Mouse (Mus musculus): ENCODE results near the gene Hspbp1. TPM values are rescaled to one million over a fixed set of nuclear protein-coding genes. Genes with fewer than 3 reads are reported as not detected.

Gene Hspbp1
- total RNA-seq (2021), result 10 to 100 TPM; 85.2 to 87.6 TPM

GRCm38 (mm10) chr7:4684632-4685417, at the start of gene Hspbp1:
Gene Hspbp1 (minus strand): TSS chr7:4685068.
- DNase-seq, result peak; percentile 91 to 92

GRCm38 (mm10) chr7:4732968-4733392, 48.1 kb upstream of the Hspbp1 start:
- DNase-seq, result no peak

DNA sequence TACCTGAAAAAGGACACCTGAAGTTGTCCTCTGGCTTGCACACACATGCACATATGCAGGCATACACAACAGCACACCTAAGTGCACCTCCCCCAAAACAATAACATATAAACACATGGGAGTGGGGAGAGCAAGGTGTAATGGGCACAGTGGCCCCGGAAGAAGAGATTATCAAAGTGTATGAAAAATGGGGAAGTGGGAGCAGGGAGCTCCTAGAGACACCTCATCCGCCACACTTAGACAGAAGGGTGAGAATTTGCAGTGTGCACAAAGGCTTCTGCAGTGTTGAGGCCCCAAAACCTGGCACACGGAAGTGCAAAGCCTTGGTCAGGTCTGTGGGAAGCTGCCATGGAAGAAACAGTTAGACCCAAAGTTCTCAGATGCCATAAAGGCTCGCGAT, 46.2 kb upstream of the Hspbp1 start:
- DNase-seq, result no peak

DNA sequence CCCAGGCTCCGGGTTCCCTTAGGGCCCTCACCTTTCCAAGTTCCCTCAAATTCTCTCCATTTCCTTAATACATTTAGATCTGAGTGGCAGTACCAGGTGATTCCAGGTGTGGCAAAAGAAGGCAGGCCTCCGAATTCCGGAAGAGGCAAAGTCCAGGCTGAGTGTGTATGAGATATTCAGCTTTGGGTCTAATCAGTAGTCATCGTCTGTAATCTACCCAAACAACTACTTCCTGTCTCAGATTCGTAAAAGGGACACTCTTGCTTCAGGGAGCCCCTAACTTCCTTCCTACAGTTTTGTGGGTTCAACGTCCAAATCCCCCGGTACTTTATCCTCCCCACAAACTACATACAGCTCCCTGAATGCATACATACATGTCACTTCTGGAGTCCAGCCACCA, 40.3 kb upstream of the Hspbp1 start, which contains the start of gene Tmem150b:
Gene Tmem150b (minus strand): TSS at position 81 of the 400 bp plus-strand sequence.
- no peak for DNase-seq

GRCm38 (mm10) chr7:4724359-4724758, 39.5 kb upstream of the Hspbp1 start:
- DNase-seq, result no peak

GRCm38 (mm10) chr7:4723508-4723907, 38.6 kb upstream of the Hspbp1 start:
- peak; percentile 33 to 35 for DNase-seq

DNA sequence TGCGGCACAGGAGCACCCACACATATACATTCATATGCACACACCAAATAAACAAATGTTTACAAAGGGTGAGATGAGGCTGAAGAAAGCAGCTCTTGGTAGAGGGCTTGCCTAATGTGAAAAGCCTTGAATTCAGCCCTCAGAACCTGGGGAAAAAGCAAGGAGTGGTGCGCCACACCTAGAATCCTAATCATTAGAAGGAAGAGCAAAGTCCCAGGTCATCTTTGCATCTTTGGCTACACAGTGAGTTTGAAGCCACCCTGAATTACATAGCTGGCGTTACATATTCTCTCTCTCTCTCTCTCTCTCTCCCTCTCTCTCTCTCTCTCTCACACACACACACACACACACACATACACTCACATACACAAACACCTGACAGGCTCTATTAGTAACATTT, 34.4 kb upstream of the Hspbp1 start:
- no peak for DNase-seq

GRCm38 (mm10) chr7:4716955-4717354, 32.1 kb upstream of the Hspbp1 start:
- no peak for DNase-seq

DNA sequence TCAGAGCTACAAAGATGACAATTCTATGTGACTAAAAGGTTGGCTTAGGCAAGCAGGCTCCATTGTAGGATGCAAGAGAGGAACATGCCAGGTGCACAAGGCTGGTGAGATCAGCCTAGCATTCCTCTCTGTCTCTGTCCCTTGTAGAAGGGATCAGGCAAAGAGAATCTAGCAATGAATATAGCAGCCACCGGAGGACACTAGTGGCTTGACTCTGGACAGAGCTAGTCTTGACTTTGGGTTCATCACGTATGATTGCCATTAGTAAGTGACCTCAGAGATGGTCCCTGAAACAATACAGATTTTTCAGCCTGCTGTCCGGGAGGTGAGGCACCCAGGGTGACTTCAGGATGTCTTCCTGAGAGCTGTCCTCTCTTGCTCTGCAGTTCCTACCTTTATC, 27.7 kb upstream of the Hspbp1 start:
- no peak for DNase-seq

DNA sequence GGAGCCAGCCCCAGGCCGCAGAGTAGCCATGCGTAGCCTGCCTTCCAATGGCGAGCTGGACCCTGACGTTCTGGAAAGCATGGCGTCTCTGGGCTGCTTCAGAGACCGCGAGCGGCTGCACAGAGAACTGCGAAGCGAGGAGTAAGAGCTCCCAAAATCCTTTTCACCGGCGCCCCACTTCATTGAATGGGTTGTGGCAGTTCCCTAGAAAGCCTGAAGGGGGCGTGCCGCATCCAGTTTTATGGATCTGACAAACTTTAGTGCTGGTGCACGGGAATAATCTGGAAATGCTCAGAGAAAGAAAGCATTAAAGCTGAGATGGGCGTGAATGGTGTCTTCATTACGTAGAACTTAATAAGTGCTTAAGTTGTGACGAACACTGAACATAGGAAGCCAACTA, 20.2 kb upstream of the Hspbp1 start:
- no peak for DNase-seq

DNA sequence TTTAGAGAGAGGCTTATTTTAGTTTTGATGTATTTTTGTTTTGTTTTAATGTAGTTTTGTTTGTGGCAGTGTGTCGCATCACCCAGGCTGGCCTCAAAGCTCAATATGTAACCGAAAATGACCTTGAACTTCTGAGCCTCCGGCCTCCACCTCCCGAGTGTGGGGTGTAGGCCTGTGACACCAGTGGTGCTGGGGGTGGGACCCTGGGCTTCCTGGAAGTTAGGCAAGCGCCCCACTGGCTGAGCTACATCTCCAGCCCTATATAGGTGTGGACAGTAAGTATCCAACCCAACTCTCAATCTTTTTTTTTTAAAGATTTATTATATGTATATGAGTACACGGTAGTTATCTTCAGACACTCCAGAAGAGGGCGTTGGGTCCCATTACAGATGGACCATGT, 18.3 kb upstream of the Hspbp1 start:
- no peak for DNase-seq

- no peak for DNase-seq
Observed at GRCm38 (mm10) chr7:4702334-4702733, 17.5 kb upstream of the Hspbp1 start.

- DNase-seq, result no peak
Observed at GRCm38 (mm10) chr7:4693004-4693403, 8.1 kb upstream of the Hspbp1 start.

- peak in 1 of 2 experiments; percentile 43 for DNase-seq
Observed at GRCm38 (mm10) chr7:4690951-4691653, 6.2 kb upstream of the Hspbp1 start.

GRCm38 (mm10) chr7:4690387-4690786, 5.5 kb upstream of the Hspbp1 start, which contains the start of gene Brsk1:
Gene Brsk1 (plus strand): TSS chr7:4690604.
- peak; percentile 80 to 81 for DNase-seq

GRCm38 (mm10) chr7:4684203-4684602, 665 bp downstream of the Hspbp1 start:
- no peak for DNase-seq

GRCm38 (mm10) chr7:4683307-4683706, 1.6 kb downstream of the Hspbp1 start:
- no peak for DNase-seq

DNA sequence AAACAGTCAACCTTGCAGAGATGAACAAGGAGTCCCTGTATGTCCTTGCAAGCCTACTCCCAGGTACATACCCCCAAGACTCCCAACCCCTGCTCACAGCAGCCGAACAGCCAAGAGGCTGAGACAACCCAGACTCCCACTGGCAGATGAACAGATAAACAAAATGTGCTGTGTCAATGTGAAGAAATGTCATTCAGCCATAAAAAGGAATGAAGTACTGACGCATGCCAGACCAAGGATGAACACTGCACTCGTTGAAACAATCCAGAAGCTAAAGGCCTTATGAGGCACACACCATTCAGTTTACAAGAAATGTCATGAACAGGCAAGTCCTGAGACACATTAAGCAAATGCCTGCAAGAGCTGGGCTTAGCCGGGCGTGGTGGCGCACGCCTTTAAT, 9.7 kb downstream of the Hspbp1 start:
- DNase-seq, result no peak

DNA sequence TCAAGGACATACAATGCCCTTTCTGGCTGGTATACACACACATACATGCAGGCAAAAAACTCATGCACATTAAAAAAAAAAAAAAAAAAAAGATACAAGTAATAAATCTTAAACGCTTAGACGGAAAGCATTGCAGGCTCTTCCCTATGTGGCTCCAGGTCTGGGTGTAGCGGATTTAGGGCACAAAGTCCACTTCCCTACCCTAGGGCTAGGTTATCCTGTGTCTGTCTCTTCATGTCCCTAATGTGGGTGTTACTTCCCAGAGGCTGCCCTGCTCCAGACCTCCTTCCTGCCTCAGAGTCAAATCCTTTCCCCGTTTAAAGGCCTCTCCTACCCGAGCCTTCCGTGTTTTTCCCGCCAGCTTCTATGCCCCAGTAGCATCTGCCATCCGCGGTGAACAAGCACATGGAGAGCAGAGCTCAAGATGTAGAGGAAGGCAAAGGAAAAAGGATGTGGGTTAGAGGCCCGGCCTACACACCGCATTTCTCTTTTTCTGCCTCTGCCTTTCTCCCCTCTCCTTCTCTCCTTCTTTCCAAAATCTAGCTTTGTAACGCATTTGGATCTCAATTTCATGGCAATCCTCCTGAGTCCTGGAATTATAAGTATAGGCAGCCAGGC, 10.6 kb downstream of the Hspbp1 start:
- DNase-seq, result no peak

GRCm38 (mm10) chr7:4671956-4672355, 12.9 kb downstream of the Hspbp1 start:
- DNase-seq, result no peak

DNA sequence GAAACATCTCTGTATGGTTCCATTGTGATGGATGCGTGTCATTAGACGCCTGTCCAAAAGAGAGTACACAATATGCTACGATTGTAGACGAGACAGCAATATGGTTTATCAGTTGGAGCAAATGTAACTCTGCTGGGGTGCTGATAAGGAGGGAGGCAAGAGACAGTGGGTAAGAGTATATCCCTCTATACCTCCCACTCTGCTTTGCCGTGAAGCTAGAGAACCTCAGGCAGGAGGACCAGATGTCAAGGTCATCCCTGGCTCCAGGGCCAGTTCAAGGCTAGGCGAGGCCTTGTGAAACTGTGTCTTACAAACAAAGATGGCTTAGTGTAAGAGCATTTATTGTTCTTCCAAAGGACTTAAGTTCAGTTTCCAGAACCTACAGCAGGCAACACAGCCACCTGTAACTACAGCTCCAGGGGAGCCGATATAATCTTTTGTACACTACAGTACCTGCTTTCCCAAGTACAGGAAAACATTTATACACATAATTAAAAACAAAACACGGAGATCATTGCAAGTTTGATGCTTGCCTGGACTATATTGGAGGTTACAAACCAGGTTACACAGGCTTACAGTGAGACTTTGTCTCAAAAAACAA, 14.1 kb downstream of the Hspbp1 start:
- no peak for DNase-seq

DNA sequence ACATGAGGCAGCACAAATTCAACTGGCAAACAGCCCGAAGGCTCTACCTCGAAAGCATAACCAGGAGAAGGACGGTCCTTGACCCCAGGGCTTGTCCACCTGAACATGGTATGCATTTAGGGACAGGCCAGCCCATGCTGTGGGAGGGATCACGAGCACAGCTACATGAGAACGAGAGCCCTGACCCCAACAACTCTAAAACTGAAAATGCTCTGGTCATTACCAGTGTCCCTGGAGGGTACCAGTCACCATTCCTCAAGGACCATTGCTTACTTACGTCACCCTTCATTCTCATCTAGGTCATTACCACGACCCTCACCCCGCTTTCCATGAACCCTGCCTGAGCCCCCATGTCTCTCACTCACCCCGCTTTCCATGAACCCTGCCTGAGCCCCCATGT, 15.7 kb downstream of the Hspbp1 start:
- no peak for DNase-seq

- DNase-seq, result no peak
Observed at GRCm38 (mm10) chr7:4668506-4668905, 16.4 kb downstream of the Hspbp1 start.

Data from layer of hippocampus, postnatal 36 days (tissue).